Mouse (Mus musculus) MN1 (cell line): ENCODE data around the gene Ccdc163.

Experiments used
- DNase-seq: peaks from one replicate; pipeline ENCODE4 v3.0.0-alpha.2; 2016; ENCODE audit warnings: low spot score

Gene Ccdc163

GRCm38 (mm10) chr4:116777079-116777478, 68.8 kb downstream of the Ccdc163 start:
- no peak for DNase-seq

GRCm38 (mm10) chr4:116780541-116780940, 72.2 kb downstream of the Ccdc163 start:
- DNase-seq: no peak

- DNase-seq: no peak
Measured at GRCm38 (mm10) chr4:116781366-116781765, 73.1 kb downstream of the Ccdc163 start.

- DNase-seq: no peak
Measured at GRCm38 (mm10) chr4:116782171-116782570, 73.9 kb downstream of the Ccdc163 start.

GRCm38 (mm10) chr4:116786587-116786986, 78.3 kb downstream of the Ccdc163 start:
- DNase-seq: no peak

- no peak for DNase-seq
Measured at GRCm38 (mm10) chr4:116787985-116788760, 79.9 kb downstream of the Ccdc163 start.

- peak; percentile 72 for DNase-seq
Measured at GRCm38 (mm10) chr4:116788956-116789355, 80.6 kb downstream of the Ccdc163 start.

GRCm38 (mm10) chr4:116792453-116792852, 84.1 kb downstream of the Ccdc163 start:
- DNase-seq: no peak

- DNase-seq: no peak
Measured at GRCm38 (mm10) chr4:116794273-116794672, 86.0 kb downstream of the Ccdc163 start.

GRCm38 (mm10) chr4:116796442-116797110, 88.3 kb downstream of the Ccdc163 start:
- DNase-seq: no peak

- DNase-seq: peak; percentile 14
Measured at GRCm38 (mm10) chr4:116799901-116800300, 91.6 kb downstream of the Ccdc163 start.
